32 mouse cellular contexts compared by ENCODE assay signal in the genomic region with DNA sequence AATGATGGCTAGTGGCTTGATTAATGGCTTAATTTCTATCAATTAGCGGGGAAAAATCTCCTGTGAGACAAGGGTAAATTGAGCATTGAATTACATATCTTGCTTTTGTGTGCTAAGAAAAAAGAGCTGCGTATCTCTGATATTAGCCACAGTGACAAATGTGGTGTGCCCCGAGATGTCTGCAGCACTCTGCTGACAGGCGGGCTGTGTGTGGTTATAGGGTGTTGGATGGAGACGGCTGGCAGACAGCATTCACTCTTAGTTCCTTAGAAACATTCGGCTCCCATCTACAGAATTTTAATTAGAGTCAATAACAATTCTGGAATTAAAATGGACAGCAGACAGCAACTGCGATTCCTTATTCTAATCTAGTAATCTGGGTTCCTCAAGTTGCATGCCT. TPM values are rescaled to one million over a fixed set of nuclear protein-coding genes. Genes with fewer than 3 reads are reported as not detected.
DNase-seq lines count a peak whose midpoint lies in the region; ATAC-seq lines count a peak whose summit lies in the region.
"Had no signal": no experiment of that assay in that cellular context is flagged by ENCODE, and none has a peak within 500 bp of the region (broad histone marks: within the 10 kb centered on the region; RNA-seq: fewer than 3 reads in every experiment).

No protein-coding gene starts in this region.

- peak; percentile 38; the same call in 1 of the 2 replicates for ATAC-seq in forebrain, embryonic 15.5 days (replicated peaks)
- ATAC-seq in forebrain, embryonic 11.5 days (replicated peaks; ENCODE audit: low FRiP score), result no peak
- peak; percentile 72; the same call in 1 of the 2 replicates for ATAC-seq in hindbrain, embryonic 13.5 days (ENCODE audit: low FRiP score)
- 0 out of 2 replicates have a peak, but pooled peaks have one; percentile 63 for ATAC-seq in midbrain, embryonic 15.5 days (replicated peaks)
- no peak for ATAC-seq in midbrain, embryonic 16.5 days
- 0 out of 2 replicates have a peak, but pooled peaks have one; percentile 42 for ATAC-seq in hindbrain, embryonic 16.5 days
- ATAC-seq: forebrain, embryonic 13.5 days; inflammation-experienced regulatory T-cells, adult 6 months; intestine, embryonic 16.5 days; Patski had no signal

- DNase-seq in forebrain, embryonic 11.5 days (ENCODE audit: low spot score), result no peak
- DNase-seq in hindbrain, embryonic 10.5 days (ENCODE audit: low spot score), result no peak
- DNase-seq: adrenal gland, postnatal 10 days; adrenal gland, postnatal 36 days; B cell, adult 2 months; cerebellum, adult 11 months; cerebellum, adult 2 months; cerebellum, adult 9-11 months; cerebellum, postnatal 25 days; gastrocnemius, adult 2 months; gastrocnemius, postnatal 14 days; heart, adult 11 months; heart, postnatal 10 days; heart, postnatal 36 days; kidney, adult 18-20 months had no signal

- no peaks in the 10 kb centered on the region for H3K36me3 ChIP-seq in forebrain, embryonic 15.5 days
- H3K36me3 ChIP-seq in forebrain, embryonic 11.5 days (ENCODE audit: control insufficient read depth, insufficient read depth, low read length), result no peaks in the 10 kb centered on the region
- H3K36me3 ChIP-seq in hindbrain, embryonic 13.5 days, result no peaks in the 10 kb centered on the region
- H3K36me3 ChIP-seq in hindbrain, embryonic 10.5 days, result no peaks in the 10 kb centered on the region
- H3K36me3 ChIP-seq in midbrain, embryonic 15.5 days (replicated peaks), result no peaks in the 10 kb centered on the region
- H3K36me3 ChIP-seq in midbrain, embryonic 16.5 days (ENCODE audit: control insufficient read depth, insufficient read depth, low read length), result no peaks in the 10 kb centered on the region
- H3K36me3 ChIP-seq in hindbrain, embryonic 16.5 days (ENCODE audit: control insufficient read depth, insufficient read depth, low read length), result no peaks in the 10 kb centered on the region
- H3K36me3 ChIP-seq: embryonic facial prominence, embryonic 12.5 days; embryonic facial prominence, embryonic 15.5 days; G1E; heart, embryonic 12.5 days; heart, embryonic 15.5 days; hindbrain, embryonic 15.5 days had no signal

- H3K27ac ChIP-seq in forebrain, embryonic 15.5 days (replicated peaks), result no peak overlapping the region; the same call in 1 of the 2 replicates
- H3K27ac ChIP-seq in forebrain, embryonic 11.5 days (ENCODE audit: low read depth, low read length), result no peak overlapping the region
- no peak overlapping the region for H3K27ac ChIP-seq in hindbrain, embryonic 13.5 days
- no peak overlapping the region for H3K27ac ChIP-seq in hindbrain, embryonic 10.5 days
- H3K27ac ChIP-seq in midbrain, embryonic 15.5 days, result no peak overlapping the region
- no peak overlapping the region for H3K27ac ChIP-seq in midbrain, embryonic 16.5 days (ENCODE audit: low read length)
- no peak overlapping the region for H3K27ac ChIP-seq in hindbrain, embryonic 16.5 days (ENCODE audit: low read depth, low read length)
- H3K27ac ChIP-seq: embryonic facial prominence, embryonic 12.5 days; embryonic facial prominence, embryonic 15.5 days; forebrain, embryonic 13.5 days; gastrocnemius, adult 2 months; heart, embryonic 15.5 days; hindbrain, embryonic 15.5 days had no signal

- H3K4me3 ChIP-seq in forebrain, embryonic 15.5 days, result no peak overlapping the region
- no peak overlapping the region for H3K4me3 ChIP-seq in forebrain, embryonic 11.5 days (ENCODE audit: low read depth, low read length)
- H3K4me3 ChIP-seq in hindbrain, embryonic 13.5 days, result no peak overlapping the region
- no peak overlapping the region for H3K4me3 ChIP-seq in hindbrain, embryonic 10.5 days
- H3K4me3 ChIP-seq in midbrain, embryonic 15.5 days, result no peak overlapping the region
- no peak overlapping the region for H3K4me3 ChIP-seq in midbrain, embryonic 16.5 days (ENCODE audit: low read depth, low read length)
- no peak overlapping the region for H3K4me3 ChIP-seq in hindbrain, embryonic 16.5 days (ENCODE audit: low read length)
- H3K4me3 ChIP-seq: embryonic facial prominence, embryonic 12.5 days; embryonic facial prominence, embryonic 15.5 days; forebrain, embryonic 13.5 days; gastrocnemius, adult 2 months; heart, embryonic 12.5 days; heart, embryonic 15.5 days; hindbrain, embryonic 15.5 days had no signal

- no peak overlapping the region for H3K9ac ChIP-seq in forebrain, embryonic 15.5 days (replicated peaks)
- no peak overlapping the region for H3K9ac ChIP-seq in forebrain, embryonic 11.5 days (ENCODE audit: low read length)
- no peak overlapping the region for H3K9ac ChIP-seq in hindbrain, embryonic 13.5 days
- H3K9ac ChIP-seq in midbrain, embryonic 15.5 days, result no peak overlapping the region
- no peak overlapping the region for H3K9ac ChIP-seq in midbrain, embryonic 16.5 days (ENCODE audit: low read depth, low read length)
- no peak overlapping the region for H3K9ac ChIP-seq in hindbrain, embryonic 16.5 days (ENCODE audit: low read depth, low read length)
- H3K9ac ChIP-seq: embryonic facial prominence, embryonic 12.5 days; embryonic facial prominence, embryonic 15.5 days; forebrain, embryonic 13.5 days; heart, embryonic 12.5 days; heart, embryonic 15.5 days; hindbrain, embryonic 15.5 days had no signal

- 33% methylated on average over 7 of the region's 7 CpGs for WGBS in forebrain, embryonic 15.5 days
- 73% methylated on average over 7 of the region's 7 CpGs for WGBS in forebrain, embryonic 11.5 days
- 44% methylated on average over 7 of the region's 7 CpGs for WGBS in hindbrain, embryonic 13.5 days
- WGBS in hindbrain, embryonic 10.5 days, result 81% methylated on average over 7 of the region's 7 CpGs
- 39% methylated on average over 7 of the region's 7 CpGs for WGBS in midbrain, embryonic 15.5 days
- WGBS in midbrain, embryonic 16.5 days, result 38% methylated on average over 7 of the region's 7 CpGs
- 35% methylated on average over 7 of the region's 7 CpGs for WGBS in hindbrain, embryonic 16.5 days

- H3K4me2 ChIP-seq in forebrain, embryonic 15.5 days (replicated peaks), result no peak overlapping the region
- H3K4me2 ChIP-seq in forebrain, embryonic 11.5 days (ENCODE audit: low read depth, low read length, severe bottlenecking), result no peak overlapping the region
- no peak overlapping the region for H3K4me2 ChIP-seq in hindbrain, embryonic 13.5 days
- H3K4me2 ChIP-seq in midbrain, embryonic 15.5 days, result no peak overlapping the region
- H3K4me2 ChIP-seq in midbrain, embryonic 16.5 days (ENCODE audit: low read length), result no peak overlapping the region
- H3K4me2 ChIP-seq in hindbrain, embryonic 16.5 days (ENCODE audit: low read length), result no peak overlapping the region
- H3K4me2 ChIP-seq: embryonic facial prominence, embryonic 12.5 days; embryonic facial prominence, embryonic 15.5 days; forebrain, embryonic 13.5 days; heart, embryonic 12.5 days; heart, embryonic 15.5 days; hindbrain, embryonic 15.5 days had no signal

- peaks cover 6% of the 10 kb centered on the region; the same call in 1 of the 2 replicates for H3K4me1 ChIP-seq in forebrain, embryonic 15.5 days
- no peaks in the 10 kb centered on the region for H3K4me1 ChIP-seq in forebrain, embryonic 11.5 days (replicated peaks; ENCODE audit: control insufficient read depth, insufficient read depth, low read length)
- peaks cover 10% of the 10 kb centered on the region for H3K4me1 ChIP-seq in hindbrain, embryonic 13.5 days (replicated peaks)
- H3K4me1 ChIP-seq in hindbrain, embryonic 10.5 days (replicated peaks), result no peaks in the 10 kb centered on the region
- H3K4me1 ChIP-seq in midbrain, embryonic 15.5 days, result peaks cover 10% of the 10 kb centered on the region; the same call in 1 of the 2 replicates
- H3K4me1 ChIP-seq in midbrain, embryonic 16.5 days (ENCODE audit: control insufficient read depth, insufficient read depth, low read length), result peaks cover 4% of the 10 kb centered on the region; the same call in 1 of the 2 replicates
- no peaks in the 10 kb centered on the region for H3K4me1 ChIP-seq in hindbrain, embryonic 16.5 days (ENCODE audit: control insufficient read depth, insufficient read depth, low read depth, low read length)
- H3K4me1 ChIP-seq: embryonic facial prominence, embryonic 15.5 days; forebrain, embryonic 13.5 days; heart, embryonic 12.5 days; heart, embryonic 15.5 days; hindbrain, embryonic 15.5 days had no signal

- no peaks in the 10 kb centered on the region for H3K27me3 ChIP-seq in forebrain, embryonic 15.5 days
- no peaks in the 10 kb centered on the region for H3K27me3 ChIP-seq in forebrain, embryonic 11.5 days (ENCODE audit: control insufficient read depth, insufficient read depth, low read length)
- H3K27me3 ChIP-seq in hindbrain, embryonic 13.5 days, result no peaks in the 10 kb centered on the region
- no peaks in the 10 kb centered on the region for H3K27me3 ChIP-seq in hindbrain, embryonic 10.5 days (ENCODE audit: insufficient read depth, poor library complexity, severe bottlenecking)
- no peaks in the 10 kb centered on the region for H3K27me3 ChIP-seq in midbrain, embryonic 15.5 days (replicated peaks)
- no peaks in the 10 kb centered on the region for H3K27me3 ChIP-seq in midbrain, embryonic 16.5 days (ENCODE audit: control insufficient read depth, insufficient read depth, low read depth, low read length)
- H3K27me3 ChIP-seq in hindbrain, embryonic 16.5 days (replicated peaks; ENCODE audit: control insufficient read depth, insufficient read depth, low read length), result no peaks in the 10 kb centered on the region
- H3K27me3 ChIP-seq: CH12.LX; embryonic facial prominence, embryonic 12.5 days; embryonic facial prominence, embryonic 15.5 days; forebrain, embryonic 13.5 days; heart, embryonic 12.5 days; heart, embryonic 15.5 days; hindbrain, embryonic 15.5 days; Patski had no signal

- no peaks in the 10 kb centered on the region for H3K9me3 ChIP-seq in forebrain, embryonic 15.5 days
- H3K9me3 ChIP-seq in forebrain, embryonic 11.5 days (ENCODE audit: control insufficient read depth, low read length), result no peaks in the 10 kb centered on the region
- no peaks in the 10 kb centered on the region for H3K9me3 ChIP-seq in hindbrain, embryonic 13.5 days
- H3K9me3 ChIP-seq in hindbrain, embryonic 10.5 days, result no peaks in the 10 kb centered on the region
- H3K9me3 ChIP-seq in midbrain, embryonic 15.5 days, result no peaks in the 10 kb centered on the region
- no peaks in the 10 kb centered on the region for H3K9me3 ChIP-seq in midbrain, embryonic 16.5 days (replicated peaks; ENCODE audit: control insufficient read depth, low read length, poor library complexity, severe bottlenecking)
- no peaks in the 10 kb centered on the region for H3K9me3 ChIP-seq in hindbrain, embryonic 16.5 days (ENCODE audit: control insufficient read depth, low read length)
- H3K9me3 ChIP-seq: embryonic facial prominence, embryonic 12.5 days; embryonic facial prominence, embryonic 15.5 days; forebrain, embryonic 13.5 days; G1E; heart, embryonic 12.5 days; heart, embryonic 15.5 days; hindbrain, embryonic 15.5 days had no signal

RNA-seq across cellular contexts. Expression of gene Mlf1, which starts 33.0 kb away (rescaled TPM):
- 13.7 and 19.7 TPM in 2 replicates for polyA plus RNA-seq in forebrain, embryonic 15.5 days (2015; fragmentation: Nextera tagmentation; extraction: Ambion mirVana)
- 24.0 and 26.0 TPM in 2 replicates for polyA plus RNA-seq in forebrain, embryonic 11.5 days (2014; fragmentation: Nextera tagmentation; extraction: Ambion mirVana)
- polyA plus RNA-seq in hindbrain, embryonic 13.5 days (2015; fragmentation: Nextera tagmentation; extraction: Ambion mirVana), result 33.1 and 42.8 TPM in 2 replicates
- polyA plus RNA-seq in hindbrain, embryonic 10.5 days (2016; fragmentation: Nextera tagmentation; extraction: Ambion mirVana), result 33.2 and 40.0 TPM in 2 replicates
- 28.6 and 33.7 TPM in 2 replicates for polyA plus RNA-seq in midbrain, embryonic 15.5 days (2015; fragmentation: Nextera tagmentation; extraction: Ambion mirVana)
- 28.5 TPM in 2 replicates for polyA plus RNA-seq in midbrain, embryonic 16.5 days (2015; fragmentation: Nextera tagmentation; extraction: Ambion mirVana)
- 35.2 and 35.8 TPM in 2 replicates for polyA plus RNA-seq in hindbrain, embryonic 16.5 days (2015; fragmentation: Nextera tagmentation; extraction: Ambion mirVana)
- polyA plus RNA-seq: G1E had no signal

RNA-seq across cellular contexts. Expression of gene Gm17402, which starts 34.0 kb away (rescaled TPM):
- not detected in 2 replicates for polyA plus RNA-seq in forebrain, embryonic 15.5 days (2015; fragmentation: Nextera tagmentation; extraction: Ambion mirVana)
- not detected in 2 replicates for polyA plus RNA-seq in forebrain, embryonic 11.5 days (2014; fragmentation: Nextera tagmentation; extraction: Ambion mirVana)
- not detected in 2 replicates for polyA plus RNA-seq in hindbrain, embryonic 13.5 days (2015; fragmentation: Nextera tagmentation; extraction: Ambion mirVana)
- not detected in 2 replicates for polyA plus RNA-seq in hindbrain, embryonic 10.5 days (2016; fragmentation: Nextera tagmentation; extraction: Ambion mirVana)
- not detected in 2 replicates for polyA plus RNA-seq in midbrain, embryonic 15.5 days (2015; fragmentation: Nextera tagmentation; extraction: Ambion mirVana)
- polyA plus RNA-seq in midbrain, embryonic 16.5 days (2015; fragmentation: Nextera tagmentation; extraction: Ambion mirVana), result not detected in 2 replicates
- polyA plus RNA-seq in hindbrain, embryonic 16.5 days (2015; fragmentation: Nextera tagmentation; extraction: Ambion mirVana), result not detected in 2 replicates
- polyA plus RNA-seq: cerebellum, adult 2 months; embryonic facial prominence, embryonic 12.5 days; embryonic facial prominence, embryonic 15.5 days; forebrain, embryonic 13.5 days; frontal cortex, adult 2 months; G1E; heart, embryonic 12.5 days; heart, embryonic 15.5 days; hindbrain, embryonic 15.5 days; inflammation-experienced regulatory T-cells, adult 6 months; intestine, embryonic 16.5 days; Patski had no signal

Comparison
In these comparisons a context has a peak if more than half of its experiments do, and no peak if none do; other contexts are left out.
1. ATAC-seq: peak in forebrain, embryonic 15.5 days (single experiment), hindbrain, embryonic 13.5 days (single experiment), midbrain, embryonic 15.5 days (single experiment) and hindbrain, embryonic 16.5 days (single experiment); none in forebrain, embryonic 11.5 days (single experiment) and midbrain, embryonic 16.5 days (single experiment).